Mouse (Mus musculus) B cell, adult (primary cell): ENCODE results near the gene Olfr1023. TPM values are rescaled to one million over a fixed set of nuclear protein-coding genes. Genes with fewer than 3 reads are reported as not detected.

Source experiments
- total RNA-seq: library from RNA; stranded (reverse); gene quantifications from 4 replicates; pipeline ENCODE4 v1.2.4, GENCODE M21; 2023; ENCODE audit not compliant: inconsistent age

The Olfr1023 gene
- not detected in 4 replicates for total RNA-seq

DNA sequence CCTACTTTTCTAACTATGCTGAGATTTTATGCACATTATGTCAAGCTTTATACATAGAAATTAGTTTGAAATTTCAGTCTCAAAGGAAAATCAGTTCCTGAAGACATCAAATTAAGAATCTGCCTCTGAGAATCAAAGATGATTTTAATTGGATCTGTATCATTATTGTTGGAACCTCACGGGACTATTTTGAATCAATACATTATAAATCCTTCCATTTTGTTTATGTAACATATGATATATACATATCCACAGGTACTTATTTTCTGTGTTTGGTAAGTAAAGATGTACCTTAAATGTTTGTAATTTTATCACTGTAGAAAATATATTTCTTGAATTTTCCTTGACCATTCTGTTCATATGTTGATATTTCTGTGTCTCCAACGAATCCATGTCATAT is at the start of gene Olfr1023:
Olfr1023 (plus strand) TSS at position 301 of the 400 bp plus-strand sequence.

DNA sequence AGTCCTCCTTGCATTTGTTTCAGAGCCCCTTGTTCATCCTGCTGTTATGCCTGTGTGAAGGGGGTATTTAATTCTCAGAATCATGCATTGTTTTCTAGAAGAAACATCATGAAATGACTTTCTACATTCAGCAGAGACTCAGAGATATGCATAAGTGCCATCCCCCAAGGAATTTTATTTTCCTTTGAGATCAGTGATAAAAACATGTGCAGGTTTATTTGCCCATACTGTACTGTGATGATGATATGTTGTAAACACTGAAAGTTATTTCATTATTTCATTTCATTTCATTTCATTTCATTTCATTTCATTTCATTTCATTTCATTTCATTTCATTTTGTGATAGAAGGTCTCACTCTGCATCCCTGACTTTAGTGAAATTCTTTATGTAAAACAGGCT is 40.1 kb upstream of the Olfr1023 start, which contains the start of gene Olfr1019:
Olfr1019 (minus strand) TSS at position 101 of the 400 bp plus-strand sequence.

GRCm38 (mm10) chr2:85846730-85847129 is 38.7 kb upstream of the Olfr1023 start, which contains the start of gene Olfr1020:
TSS of gene Olfr1020 (plus strand) at chr2:85847030.

DNA sequence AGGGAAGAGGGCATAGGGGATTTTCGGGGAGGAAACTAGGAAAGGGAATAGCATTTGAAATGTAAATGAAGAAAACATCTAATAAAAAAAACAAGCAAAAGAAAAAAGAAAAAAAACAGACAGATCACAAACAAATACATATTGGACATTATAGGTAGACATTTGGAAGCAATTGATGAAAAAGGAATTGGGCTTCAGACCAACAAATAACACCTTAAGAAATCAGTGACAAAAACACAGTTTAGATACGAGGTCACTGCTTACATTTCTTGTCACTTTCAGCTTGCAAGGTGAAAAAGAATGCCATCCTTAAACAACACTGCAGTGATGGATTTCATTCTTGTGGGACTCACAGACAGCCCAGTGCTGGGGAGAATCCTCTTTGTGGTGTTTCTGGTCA is 17.1 kb upstream of the Olfr1023 start, which contains the start of gene Olfr1022:
Olfr1022 (plus strand) TSS at position 301 of the 400 bp plus-strand sequence.

DNA sequence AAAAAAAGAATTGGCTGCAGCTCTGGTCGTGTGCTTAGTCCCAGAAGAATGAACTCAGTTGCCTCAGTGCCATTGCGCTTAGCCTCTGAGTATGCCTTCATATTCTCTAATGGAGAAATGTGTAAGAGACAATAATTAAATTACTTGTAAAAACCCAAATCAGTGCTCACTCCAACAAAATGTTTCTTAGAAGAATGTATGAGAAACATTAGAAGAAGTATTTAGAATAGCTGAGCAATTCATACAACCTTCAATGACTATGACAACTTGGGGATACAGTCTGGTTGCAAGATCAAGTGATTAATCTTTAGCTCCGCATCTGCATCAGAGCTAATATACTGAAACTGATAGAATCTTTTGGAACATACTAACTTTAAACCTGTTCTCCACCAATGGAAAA is 19.5 kb downstream of the Olfr1023 start, which contains the start of gene Olfr1024:
Olfr1024 (minus strand) TSS at position 101 of the 400 bp plus-strand sequence.

DNA sequence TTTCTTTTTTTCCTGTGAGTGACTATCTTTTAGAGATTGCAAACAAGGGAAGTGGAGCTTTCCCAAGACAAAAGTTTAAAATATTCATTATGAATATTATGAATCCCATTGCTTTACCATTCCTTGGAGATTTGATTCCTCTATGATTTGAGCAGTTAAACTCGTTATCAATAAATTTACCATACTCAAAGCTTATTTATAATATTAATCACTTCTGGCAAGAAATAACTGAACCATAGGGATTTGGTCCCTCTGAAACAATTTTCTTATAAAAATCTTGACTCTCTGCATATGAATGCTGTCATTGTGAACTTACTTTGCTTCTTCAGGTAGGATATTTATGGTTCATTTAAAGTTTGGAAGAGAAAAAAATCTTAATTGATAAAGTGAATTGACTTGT is 29.5 kb downstream of the Olfr1023 start, which contains the start of gene Olfr1025-ps1:
Olfr1025-ps1 (plus strand) TSS at position 301 of the 400 bp plus-strand sequence.

GRCm38 (mm10) chr2:85921258-85921657 is 35.8 kb downstream of the Olfr1023 start, which contains the start of gene Olfr1026:
TSS of gene Olfr1026 (plus strand) at chr2:85921558.

Other genes with a start within 250 kb of the Olfr1023 start
- not detected in 4 replicates for gene Olfr1002, start 234.9 kb upstream of the Olfr1023 start, total RNA-seq
- not detected in 4 replicates for gene Olfr154, start 221.2 kb upstream of the Olfr1023 start, total RNA-seq
- gene Olfr1006, start 206.9 kb upstream of the Olfr1023 start, total RNA-seq = not detected in 4 replicates
- not detected in 4 replicates for gene Olfr1008, start 196.2 kb upstream of the Olfr1023 start, total RNA-seq
- not detected in 4 replicates for gene Olfr1009, start 170.2 kb upstream of the Olfr1023 start, total RNA-seq
- gene Olfr1012, start 122.9 kb upstream of the Olfr1023 start, total RNA-seq = not detected in 4 replicates
- not detected in 4 replicates for gene Olfr1013, start 118.5 kb upstream of the Olfr1023 start, total RNA-seq
- not detected in 4 replicates for gene Olfr1014, start 112.9 kb upstream of the Olfr1023 start, total RNA-seq
- not detected in 4 replicates for gene Olfr1015, start 103.6 kb upstream of the Olfr1023 start, total RNA-seq
- not detected in 4 replicates for gene Olfr1016, start 83.1 kb upstream of the Olfr1023 start, total RNA-seq
- gene Olfr1018, start 67.2 kb upstream of the Olfr1023 start, total RNA-seq = not detected in 4 replicates
- gene Olfr1019, start 40.2 kb upstream of the Olfr1023 start, total RNA-seq = not detected in 4 replicates
- not detected in 4 replicates for gene Olfr1020, start 38.6 kb upstream of the Olfr1023 start, total RNA-seq
- gene Olfr1022, start 17.0 kb upstream of the Olfr1023 start, total RNA-seq = not detected in 4 replicates
- not detected in 4 replicates for gene Olfr1024, start 19.4 kb downstream of the Olfr1023 start, total RNA-seq
- gene Olfr1025-ps1, start 29.6 kb downstream of the Olfr1023 start, total RNA-seq = not detected in 4 replicates
- not detected in 4 replicates for gene Olfr1026, start 35.9 kb downstream of the Olfr1023 start, total RNA-seq
- gene Olfr1028, start 64.8 kb downstream of the Olfr1023 start, total RNA-seq = not detected in 4 replicates
- 0.12 TPM in 1 of 4 replicates, not detected in the others for gene Olfr1029, start 88.3 kb downstream of the Olfr1023 start, total RNA-seq
- gene Olfr1030, start 93.6 kb downstream of the Olfr1023 start, total RNA-seq = not detected in 4 replicates
- gene Olfr1031, start 104.7 kb downstream of the Olfr1023 start, total RNA-seq = not detected in 4 replicates
- gene Olfr1032, start 119.9 kb downstream of the Olfr1023 start, total RNA-seq = not detected in 4 replicates
- not detected in 4 replicates for gene Olfr1033, start 135.0 kb downstream of the Olfr1023 start, total RNA-seq
- gene Olfr1034, start 160.2 kb downstream of the Olfr1023 start, total RNA-seq = not detected in 4 replicates
- not detected in 4 replicates for gene Olfr1036, start 188.4 kb downstream of the Olfr1023 start, total RNA-seq
- not detected in 4 replicates for gene Olfr1037, start 201.7 kb downstream of the Olfr1023 start, total RNA-seq